Mouse (Mus musculus): ENCODE measurements around the gene Gm8068.
"Not testable (repeated sequence)": the region's sequence is repeated elsewhere in the genome, so short reads cannot be mapped to it uniquely, and the experiment has no call there.

Gene Gm8068

GRCm38 (mm10) chr14:41701785-41702184, at the start of gene Gm8068:
Gene Gm8068, minus strand, starts transcription at chr14:41701885.
- DNase-seq: not testable (repeated sequence)

DNA sequence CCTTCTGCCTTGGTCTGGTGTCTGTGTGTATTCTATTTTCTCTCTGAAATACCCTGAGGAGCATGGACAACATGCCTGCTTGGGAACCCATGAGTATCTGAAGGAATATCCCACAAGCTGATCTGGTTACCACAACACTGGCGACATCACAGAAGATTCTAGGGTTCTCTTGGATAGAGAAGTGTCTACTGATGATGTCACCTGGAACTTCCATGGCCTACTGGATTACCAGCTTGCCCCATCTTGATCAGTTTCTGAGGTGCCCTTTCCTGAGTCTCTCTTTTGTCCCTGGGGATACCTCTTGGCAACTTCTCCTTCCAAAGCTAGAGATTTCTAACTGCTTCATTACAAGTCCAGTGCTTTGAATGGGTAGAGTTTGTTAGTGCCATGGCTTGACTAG, 48.8 kb upstream of the Gm8068 start, which contains the start of gene Gm7929:
TSS of gene Gm7929 (minus strand) at position 101 of the 400 bp plus-strand sequence.
- DNase-seq: not testable (repeated sequence)

DNA sequence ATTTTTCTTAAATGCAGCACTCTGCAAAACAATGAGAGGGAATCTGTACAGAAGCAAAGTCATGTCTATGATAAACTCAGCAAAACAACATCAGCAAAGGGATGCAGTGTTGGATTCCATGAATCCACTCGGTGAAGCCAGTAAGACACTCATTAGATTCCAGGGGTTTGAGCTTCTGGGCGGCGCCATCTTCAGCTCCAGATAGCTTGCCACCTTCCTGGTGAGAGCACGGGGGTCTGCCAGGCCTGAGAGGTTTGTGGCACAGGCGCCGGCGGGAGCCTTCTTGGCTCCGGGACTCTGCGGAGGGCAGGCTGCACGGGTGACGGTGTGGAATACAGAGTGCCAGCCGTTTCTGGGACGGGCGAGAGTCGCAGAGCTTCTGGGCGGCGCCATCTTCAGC, 21.8 kb upstream of the Gm8068 start:
- DNase-seq: not testable (repeated sequence)

- DNase-seq: not testable (repeated sequence)
Measured at GRCm38 (mm10) chr14:41717180-41717579, 15.5 kb upstream of the Gm8068 start.

- DNase-seq: not testable (repeated sequence)
Measured at GRCm38 (mm10) chr14:41648176-41648575, 53.5 kb downstream of the Gm8068 start.

Data from embryo, embryonic 11 days (tissue).